8 mouse cellular contexts compared by ENCODE assay signal in the genomic region with DNA sequence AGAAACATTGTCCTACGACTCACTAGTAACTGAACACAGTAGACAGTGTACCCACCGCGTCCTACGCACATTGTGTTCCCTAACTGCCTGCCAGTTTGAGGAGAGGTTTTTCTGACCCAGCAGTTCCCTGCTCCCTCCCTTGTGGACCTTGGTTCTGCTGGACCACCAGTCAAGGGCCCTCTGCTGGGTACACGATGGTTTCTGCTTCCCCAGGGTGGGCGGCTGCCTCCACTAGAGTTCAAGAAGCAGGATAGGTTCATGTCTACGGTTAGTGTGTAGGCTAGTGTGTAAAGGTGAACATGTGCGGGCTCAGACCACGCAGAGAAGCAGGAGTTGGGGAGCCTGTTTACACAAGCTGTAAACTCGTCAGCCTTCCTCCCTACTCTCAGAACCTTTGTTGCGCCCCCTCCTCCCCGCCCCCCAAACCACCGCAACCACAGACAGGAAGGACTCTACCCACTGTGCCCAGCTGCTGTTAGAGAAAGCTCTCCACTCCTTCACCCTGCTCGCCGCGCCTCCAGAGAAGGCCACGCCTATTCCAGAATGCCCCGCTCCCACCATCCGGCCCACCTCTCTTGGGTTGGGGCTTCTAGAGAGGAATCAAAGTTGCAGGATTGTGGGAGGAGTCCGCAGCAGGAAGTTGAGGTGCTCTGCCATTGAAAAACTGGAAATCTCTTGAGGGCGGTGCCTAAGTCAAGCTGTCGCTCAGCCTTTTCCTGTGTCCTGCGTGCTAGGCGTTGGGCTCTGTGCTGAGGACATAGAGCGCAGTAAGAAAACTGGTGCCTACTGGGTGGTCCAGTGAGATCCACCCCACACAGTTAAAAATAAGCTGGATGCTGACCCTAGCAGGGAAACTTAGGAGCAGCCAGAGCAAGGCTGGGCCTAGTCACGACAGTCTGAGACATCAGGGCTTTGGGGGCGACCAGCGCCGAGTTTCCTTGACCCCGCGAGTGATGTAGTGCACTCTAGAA. TPM values are rescaled to one million over a fixed set of nuclear protein-coding genes. Genes with fewer than 3 reads are reported as not detected.
DNase-seq lines count a peak whose midpoint lies in the region; ATAC-seq and TF ChIP-seq lines count a peak whose summit lies in the region.

A gene (minus strand): TSS at position 906 of the 971 bp plus-strand sequence.

- H3K27me3 ChIP-seq in kidney, embryonic 14.5 days (ENCODE audit: control insufficient read depth, insufficient read depth, low read length) = no peaks in the 10 kb centered on the region
- H3K27me3 ChIP-seq in limb, embryonic 15.5 days = no peaks in the 10 kb centered on the region

- no peaks in the 10 kb centered on the region for H3K9me3 ChIP-seq in kidney, embryonic 14.5 days (ENCODE audit: control insufficient read depth, low read length)
- no peaks in the 10 kb centered on the region for H3K9me3 ChIP-seq in limb, embryonic 15.5 days

- H3K4me1 ChIP-seq in bone marrow macrophage, adult 2 months (ENCODE audit: control insufficient read depth, insufficient read depth, low read length) = peaks cover 10% of the 10 kb centered on the region
- no peaks in the 10 kb centered on the region for H3K4me1 ChIP-seq in embryonic fibroblast, embryonic 13.5 days (ENCODE audit: control insufficient read depth, insufficient read depth, low read length)
- H3K4me1 ChIP-seq in kidney, embryonic 14.5 days (ENCODE audit: control insufficient read depth, insufficient read depth, low read length) = no peaks in the 10 kb centered on the region
- H3K4me1 ChIP-seq in limb, embryonic 15.5 days = peaks cover 20% of the 10 kb centered on the region; the same call in 1 of the 2 replicates

- TF ChIP-seq POLR2A in bone marrow macrophage, adult 2 months (IDR thresholded peaks at IDR 0.05; ENCODE audit: borderline replicate concordance, low read depth, low read length) = peak; percentile 86; the same call in 1 of the 2 replicates
- peak; percentile 96 for TF ChIP-seq POLR2A in embryonic fibroblast, embryonic 13.5 days (IDR thresholded peaks at IDR 0.05; ENCODE audit: low read depth, low read length)

- peak; percentile 97 for ATAC-seq in kidney, embryonic 14.5 days (ENCODE audit: low FRiP score, low TSS enrichment)
- ATAC-seq in limb, embryonic 15.5 days (ENCODE audit: insufficient number of reproducible peaks, low FRiP score, low TSS enrichment, low read depth) = peak; percentile 96

- H3K9ac ChIP-seq in kidney, embryonic 14.5 days (ENCODE audit: low read depth, low read length) = peak within 1 kb of the TSS; percentile 54
- H3K9ac ChIP-seq in limb, embryonic 15.5 days = peak within 1 kb of the TSS; percentile 44

- peak within 1 kb of the TSS; percentile 50 for H3K27ac ChIP-seq in bone marrow macrophage, adult 2 months (ENCODE audit: insufficient read depth, low read depth, low read length)
- H3K27ac ChIP-seq in embryonic fibroblast, embryonic 13.5 days (ENCODE audit: insufficient read depth, low read length) = peak within 1 kb of the TSS; percentile 27; the same call in 1 of the 2 replicates
- peak within 1 kb of the TSS; percentile 84 for H3K27ac ChIP-seq in kidney, embryonic 14.5 days (ENCODE audit: low read depth, low read length)
- H3K27ac ChIP-seq in limb, embryonic 15.5 days = peak within 1 kb of the TSS; percentile 92

- TF ChIP-seq CTCF in bone marrow macrophage, adult 2 months (IDR thresholded peaks at IDR 0.05; ENCODE audit: low read depth, low read length) = no peak
- TF ChIP-seq CTCF in embryonic fibroblast, embryonic 13.5 days (IDR thresholded peaks at IDR 0.05; ENCODE audit: borderline replicate concordance, insufficient read depth, low read length) = no peak

- H3K4me3 ChIP-seq in bone marrow macrophage, adult 2 months (ENCODE audit: insufficient read depth, low read length) = peak within 1 kb of the TSS; percentile 69
- H3K4me3 ChIP-seq in embryonic fibroblast, embryonic 13.5 days (ENCODE audit: insufficient read depth, low read length) = peak within 1 kb of the TSS; percentile 40
- H3K4me3 ChIP-seq in kidney, embryonic 14.5 days (ENCODE audit: low read length) = peak within 1 kb of the TSS; percentile 43
- H3K4me3 ChIP-seq in limb, embryonic 15.5 days = peak within 1 kb of the TSS; percentile 46

- H3K4me2 ChIP-seq in kidney, embryonic 14.5 days (replicated peaks; ENCODE audit: low read depth, low read length) = peak within 1 kb of the TSS; percentile 66
- peak within 1 kb of the TSS; percentile 68 for H3K4me2 ChIP-seq in limb, embryonic 15.5 days

- peak; percentile 94 for DNase-seq in A20 (ENCODE audit: low read depth, low spot score)
- peak; percentile 92 to 94 for DNase-seq in heart, adult 9 months (ENCODE audit: low spot score in 2 of 2)
- peak; percentile 23 to 35 for DNase-seq in monocyte, adult 2 months (ENCODE audit: low read depth in 1 of 2, low spot score in 2 of 2)
- DNase-seq in spleen, postnatal 4 days (ENCODE audit: low spot score in 2 of 2) = peak; percentile 74 to 80

- H3K36me3 ChIP-seq in kidney, embryonic 14.5 days (ENCODE audit: control insufficient read depth, insufficient read depth, low read length) = no peaks in the 10 kb centered on the region
- H3K36me3 ChIP-seq in limb, embryonic 15.5 days = no peaks in the 10 kb centered on the region

- 7% methylated on average over 31 of the region's 31 CpGs for WGBS in kidney, embryonic 14.5 days
- 5% methylated on average over 30 of the region's 31 CpGs for WGBS in limb, embryonic 15.5 days

RNA-seq across cellular contexts. Expression of the gene that starts here (rescaled TPM):
- polyA plus RNA-seq in bone marrow macrophage, adult 2 months (2012; ENCODE audit: insufficient read depth, insufficient read length, missing spikeins) = 1.2 and 1.3 TPM in 2 replicates
- 5.3 and 8.1 TPM in 2 replicates for polyA plus RNA-seq in embryonic fibroblast, embryonic 13.5 days (2011; ENCODE audit: insufficient read length, low read depth, missing spikeins)
- 15.3 and 19.1 TPM in 2 replicates for polyA plus RNA-seq in kidney, embryonic 14.5 days (2014; fragmentation: Nextera tagmentation; extraction: Ambion mirVana)
- polyA plus RNA-seq in limb, embryonic 15.5 days (2015; fragmentation: Nextera tagmentation; extraction: Ambion mirVana) = 12.4 and 12.9 TPM in 2 replicates

Comparison
In these comparisons a context has a peak if more than half of its experiments do, and no peak if none do; other contexts are left out.
1. Peak in every context shown above with its lines: DNase-seq, ATAC-seq, H3K4me3 ChIP-seq and H3K27ac ChIP-seq.
2. DNase-seq: peak in every context shown above with its lines; median percentile 94 in A20; 93 in heart, adult 9 months; 77 in spleen, postnatal 4 days; 29 in monocyte, adult 2 months.
3. H3K27ac ChIP-seq: peak in every context shown above with its lines; median percentile 92 in limb, embryonic 15.5 days; 84 in kidney, embryonic 14.5 days; 50 in bone marrow macrophage, adult 2 months; 27 in embryonic fibroblast, embryonic 13.5 days.